Mouse (Mus musculus) ovary, adult 10 weeks (tissue): Measurements from ENCODE around the gene Asnsd1. TPM values are rescaled to one million over a fixed set of nuclear protein-coding genes. Genes with fewer than 3 reads are reported as not detected.

Experiments used
- polyA plus RNA-seq: library from polyadenylated mRNA; stranded (reverse); fragments of 350-450 nt; fragmentation: Illumina TruSeq; extraction: RNeasy Lipid Tissue Mini Kit (QIAGEN cat#74804); gene quantifications from one replicate; pipeline ENCODE4 v1.2.3, GENCODE M21; 2014

Gene Asnsd1
- 77.1 TPM for polyA plus RNA-seq

DNA sequence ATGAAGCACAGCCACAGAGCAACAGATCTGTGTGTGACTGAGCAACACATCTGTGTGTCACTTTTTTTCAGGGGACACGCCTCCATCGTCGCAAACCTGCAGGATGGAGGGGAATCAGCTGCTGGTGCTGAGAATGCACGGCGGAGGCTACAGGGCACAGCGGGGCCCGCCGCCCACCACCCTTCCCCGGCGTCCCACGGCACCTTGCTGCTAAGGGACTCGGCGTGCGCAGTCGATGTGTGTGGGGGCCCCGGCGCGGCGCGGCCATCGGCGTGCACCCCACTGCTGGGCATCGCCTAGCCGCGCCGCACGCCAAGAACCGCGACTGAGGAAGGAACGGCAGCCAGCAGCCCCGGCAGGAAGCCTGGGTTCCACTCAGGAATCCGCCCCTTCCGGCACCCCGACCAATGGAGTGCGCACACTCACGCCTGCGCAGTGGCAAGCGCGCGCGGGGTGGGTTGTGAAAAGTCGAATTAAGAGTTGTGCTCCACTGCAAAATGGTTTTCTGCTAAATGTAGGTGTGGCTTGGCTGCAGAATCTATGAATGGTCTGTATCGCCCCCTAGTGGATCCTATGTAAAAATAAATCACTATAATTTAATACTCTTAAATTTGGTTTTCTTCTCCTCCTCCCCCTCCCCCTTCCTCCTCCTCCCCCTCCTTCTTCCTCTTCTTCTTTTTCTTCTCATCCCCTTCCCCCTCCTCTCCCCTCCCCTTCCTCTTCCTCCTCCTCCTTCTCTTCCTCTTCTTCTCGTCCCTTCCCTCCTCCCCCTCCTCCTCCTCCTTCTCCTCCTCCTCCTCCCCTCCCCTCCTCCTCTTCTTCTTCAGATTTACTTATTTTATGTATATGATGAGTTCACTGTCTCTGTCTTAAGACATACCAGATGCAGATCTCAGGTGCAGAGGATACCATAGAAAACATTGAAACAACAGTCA lies at the start of gene Asnsd1, which contains the start of the genes Asdurf and Gm28551:
Asnsd1 (minus strand) TSS at position 426 of the 935 bp plus-strand sequence.
Asdurf (minus strand) TSS at position 293 of the 935 bp plus-strand sequence.
Gm28551 (minus strand) TSS at position 341 of the 935 bp plus-strand sequence.

DNA sequence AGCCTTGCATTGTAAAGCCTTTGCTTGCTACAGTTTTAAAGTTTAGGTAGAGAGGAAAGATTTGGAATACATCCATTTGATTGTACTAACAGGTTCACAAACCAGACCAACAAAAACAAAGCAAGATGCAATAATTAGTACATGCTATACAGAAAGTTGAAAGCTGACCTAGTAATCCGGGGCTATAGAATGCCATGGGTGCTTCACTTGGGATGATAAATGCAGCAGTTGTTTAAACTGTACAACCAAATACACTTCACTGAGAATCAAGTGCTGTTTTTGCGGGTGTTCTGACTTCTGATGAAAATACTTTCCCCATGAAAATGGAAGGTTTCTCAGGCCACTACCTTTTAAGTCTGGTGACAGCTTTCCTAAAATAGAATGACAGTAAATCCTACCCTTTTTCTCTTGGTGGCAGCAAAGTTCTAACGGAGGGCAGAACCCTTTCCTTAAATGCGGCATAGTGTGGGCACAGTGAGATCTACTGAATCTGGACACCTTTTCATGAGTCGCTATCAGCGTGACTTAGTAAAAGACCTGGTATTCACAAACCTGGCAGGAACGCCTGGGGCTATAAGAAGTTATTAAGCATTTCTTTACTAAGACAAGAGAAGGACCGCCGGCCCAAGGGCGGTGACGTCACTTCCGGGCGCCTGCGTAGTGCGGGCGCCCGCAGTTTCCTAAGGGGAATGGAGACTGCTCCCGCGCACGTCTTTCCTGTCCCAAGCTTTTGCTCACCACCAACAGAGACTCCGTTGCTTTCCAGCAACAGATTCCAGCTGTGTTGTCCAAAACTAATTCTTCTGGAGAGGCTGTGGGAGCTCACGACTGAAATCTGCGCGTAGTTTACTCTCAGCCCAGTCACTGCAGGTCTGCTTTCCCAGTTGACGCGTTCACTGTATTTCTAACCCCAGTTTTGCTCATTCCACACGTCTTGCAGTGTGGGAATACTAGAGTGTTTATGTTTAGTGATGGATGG lies 39.3 kb downstream of the Asnsd1 start, which contains the start of gene Osgepl1:
Osgepl1 (plus strand) TSS at position 636 of the 979 bp plus-strand sequence.

DNA sequence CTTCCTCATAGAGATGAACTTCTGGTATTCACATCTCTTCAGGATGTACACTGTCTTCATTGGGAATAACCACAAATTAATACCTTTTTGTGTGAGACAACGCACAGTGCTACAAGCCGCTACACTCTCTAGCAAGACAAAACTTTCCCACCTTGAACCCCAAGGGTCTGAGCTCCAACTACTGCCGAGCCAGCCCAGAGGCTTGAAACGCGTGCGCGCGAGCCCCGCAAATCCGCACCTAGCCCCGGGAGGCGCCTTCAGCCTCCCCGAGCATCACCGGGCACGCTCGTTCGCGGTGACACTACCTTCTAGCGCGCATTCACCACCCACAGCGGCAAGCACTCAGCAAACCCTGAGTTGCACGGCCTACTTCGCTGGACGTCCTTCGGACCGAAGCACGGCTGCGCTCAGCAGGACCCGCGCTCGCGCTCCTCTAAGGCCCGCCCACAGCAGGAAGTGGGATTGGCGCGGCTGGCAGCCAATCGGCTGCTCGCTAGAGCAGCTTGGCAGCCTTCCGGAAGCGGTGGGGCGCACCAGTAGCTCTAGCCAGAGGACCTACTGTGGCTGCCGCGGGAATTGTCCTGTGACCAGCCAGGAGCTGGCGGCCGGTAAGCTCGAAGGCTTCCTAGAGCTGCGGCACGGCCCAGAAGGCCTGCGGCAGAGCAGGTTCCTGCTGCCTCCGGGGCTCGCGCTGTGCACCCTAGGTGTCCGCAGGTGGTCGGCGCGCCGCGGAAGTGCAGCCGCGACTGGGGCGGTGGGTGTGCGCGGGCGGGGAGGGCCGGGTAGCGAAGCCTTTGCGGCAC lies 55.8 kb downstream of the Asnsd1 start, which contains the start of the genes Pms1, Ormdl1 and Gm28778:
Pms1 (minus strand) TSS at position 438 of the 803 bp plus-strand sequence.
Ormdl1 (plus strand) TSS at position 515 of the 803 bp plus-strand sequence.
Gm28778 (plus strand) TSS at position 531 of the 803 bp plus-strand sequence.

Other genes with a start within 250 kb of the Asnsd1 start
- gene 1700019A02Rik, start 165.1 kb downstream of the Asnsd1 start, polyA plus RNA-seq: not detected
- gene Pms1, start 55.7 kb downstream of the Asnsd1 start, polyA plus RNA-seq: 15.8 TPM
- gene Ormdl1, start 55.7 kb downstream of the Asnsd1 start, polyA plus RNA-seq: 91.9 TPM
- gene Gm28778, start 55.6 kb downstream of the Asnsd1 start, polyA plus RNA-seq: not detected
- 41.5 TPM for gene Osgepl1, start 39.1 kb downstream of the Asnsd1 start, polyA plus RNA-seq
- gene Asdurf, start 133 bp downstream of the Asnsd1 start, polyA plus RNA-seq: 180 TPM
- 0.40 TPM for gene Gm28551, start 85 bp downstream of the Asnsd1 start, polyA plus RNA-seq